Mouse (Mus musculus) ovary, postnatal 10 days (tissue): Measurements from ENCODE around the gene Hoxd3.

ENCODE experiments used
- DNase-seq: peaks from one replicate; pipeline ENCODE4 v3.0.0; 2022; ENCODE audit warnings: low spot score

Gene Hoxd3

GRCm38 (mm10) chr2:74730331-74730730 lies 18.6 kb downstream of the Hoxd3 start:
- no peak for DNase-seq

GRCm38 (mm10) chr2:74731055-74731454 lies 19.3 kb downstream of the Hoxd3 start:
- DNase-seq, result no peak

DNA sequence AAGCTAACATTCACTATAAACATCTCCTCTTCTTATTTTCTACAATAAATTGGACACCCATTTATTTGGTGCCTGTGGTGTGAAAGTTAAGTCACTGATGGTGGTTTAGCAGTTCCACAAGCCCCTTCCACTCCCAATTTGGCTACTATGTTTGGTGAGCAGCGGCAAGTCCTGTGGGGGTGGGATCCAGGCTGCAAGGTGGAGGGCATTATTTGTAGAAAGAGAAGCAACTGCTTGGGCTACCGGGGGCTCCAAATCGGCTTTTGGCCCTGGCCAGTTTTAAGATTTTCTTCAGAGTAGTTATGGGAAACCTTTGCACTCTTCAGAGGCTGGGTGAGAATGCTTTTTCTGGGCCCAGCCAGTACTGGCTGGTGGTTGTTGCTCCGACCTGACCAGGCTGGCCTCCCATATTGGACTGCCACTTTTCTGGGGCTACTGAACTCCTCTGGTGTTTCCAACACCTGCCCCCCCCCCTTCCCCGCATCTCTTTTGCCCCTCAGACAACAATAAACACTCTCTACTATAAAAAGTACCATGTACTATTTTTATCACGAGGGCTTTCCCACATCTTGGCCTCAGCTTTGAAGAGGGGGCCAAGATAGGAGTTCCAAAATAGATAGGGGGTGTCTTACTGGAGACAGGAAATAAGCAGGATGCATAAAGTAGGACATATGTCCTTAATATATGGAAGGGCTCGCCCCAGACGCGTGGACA lies 20.2 kb downstream of the Hoxd3 start:
- no peak for DNase-seq

GRCm38 (mm10) chr2:74732513-74733316 lies 21.0 kb downstream of the Hoxd3 start:
- no peak for DNase-seq

DNA sequence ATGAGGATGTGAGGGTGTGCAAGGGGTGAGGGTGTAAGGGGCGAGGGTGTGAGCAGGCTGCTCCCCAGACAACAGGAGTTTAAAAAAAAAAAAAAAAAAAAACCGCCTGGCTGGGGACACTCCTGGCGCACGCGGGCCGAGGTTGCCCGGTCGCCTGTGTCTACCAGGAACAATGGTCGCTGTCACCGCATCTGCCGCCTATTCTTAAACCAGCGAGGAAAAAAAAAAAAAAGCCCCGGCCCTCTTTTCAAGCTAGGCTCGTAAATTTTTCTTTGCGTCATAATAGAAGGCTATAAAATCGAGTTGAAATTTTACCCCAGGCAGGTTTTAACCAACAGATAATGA lies 21.6 kb downstream of the Hoxd3 start:
- DNase-seq, result no peak

DNA sequence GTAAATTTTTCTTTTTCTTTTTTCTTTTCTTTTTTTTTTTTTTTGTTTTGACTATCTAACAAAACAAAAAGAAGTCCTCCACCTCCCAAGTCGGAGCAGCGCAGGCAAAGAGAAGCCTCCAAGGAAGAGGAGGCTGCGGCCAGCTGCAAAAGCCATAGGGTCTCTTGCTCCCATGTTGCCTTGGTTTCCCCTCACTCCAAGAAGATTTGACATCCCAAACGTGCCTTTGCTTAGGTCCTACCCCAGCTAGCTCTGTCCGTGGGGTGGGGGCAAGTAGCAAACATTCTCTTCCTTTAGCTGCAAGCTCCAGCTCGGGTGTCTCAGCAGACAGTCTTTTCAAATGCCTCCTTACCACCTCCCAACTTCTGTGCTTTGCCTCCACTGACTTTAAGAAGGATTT lies 22.0 kb downstream of the Hoxd3 start:
- DNase-seq, result no peak

- no peak for DNase-seq
These were observed 22.7 kb downstream of the Hoxd3 start for GRCm38 (mm10) chr2:74734451-74734850.

DNA sequence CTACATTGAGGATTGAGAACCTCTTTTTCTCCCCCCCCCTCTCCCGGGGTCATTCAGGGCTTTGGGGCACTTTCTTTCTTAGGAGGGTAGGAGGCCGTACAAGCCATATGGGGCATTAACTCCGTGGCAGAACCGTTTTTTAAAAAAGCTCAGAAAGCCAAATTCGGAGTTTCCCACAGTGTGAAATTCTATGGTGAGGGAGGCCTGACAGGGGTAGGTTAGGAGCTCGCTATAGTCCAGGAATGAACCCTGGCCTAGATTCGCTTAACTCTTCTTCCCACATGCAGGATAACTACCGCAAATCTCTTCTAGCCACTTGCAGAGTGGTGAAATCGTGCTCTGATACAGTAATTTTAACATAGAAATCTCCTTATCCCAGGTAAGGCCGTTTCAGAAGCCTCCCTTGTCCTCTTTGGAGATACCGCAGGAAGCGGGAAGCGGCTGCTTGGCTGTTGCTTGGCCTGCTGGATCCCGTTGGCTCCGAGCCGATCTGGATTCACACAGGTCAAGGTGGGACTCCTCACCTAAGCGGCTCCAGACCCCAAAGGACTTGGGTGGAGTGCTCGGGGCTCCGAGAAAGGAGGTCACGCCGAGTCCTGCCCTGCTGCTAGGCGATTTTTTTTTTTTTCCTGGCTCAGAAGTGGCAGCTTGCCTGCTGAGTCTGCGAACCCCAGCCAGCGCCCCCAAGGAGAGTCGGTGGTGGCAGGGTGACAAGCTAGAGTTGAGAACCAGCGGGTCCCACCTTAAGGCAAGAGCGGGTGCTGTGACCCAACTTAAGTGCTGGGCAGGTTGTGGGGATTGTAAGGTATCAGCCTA lies 23.5 kb downstream of the Hoxd3 start:
- no peak for DNase-seq

DNA sequence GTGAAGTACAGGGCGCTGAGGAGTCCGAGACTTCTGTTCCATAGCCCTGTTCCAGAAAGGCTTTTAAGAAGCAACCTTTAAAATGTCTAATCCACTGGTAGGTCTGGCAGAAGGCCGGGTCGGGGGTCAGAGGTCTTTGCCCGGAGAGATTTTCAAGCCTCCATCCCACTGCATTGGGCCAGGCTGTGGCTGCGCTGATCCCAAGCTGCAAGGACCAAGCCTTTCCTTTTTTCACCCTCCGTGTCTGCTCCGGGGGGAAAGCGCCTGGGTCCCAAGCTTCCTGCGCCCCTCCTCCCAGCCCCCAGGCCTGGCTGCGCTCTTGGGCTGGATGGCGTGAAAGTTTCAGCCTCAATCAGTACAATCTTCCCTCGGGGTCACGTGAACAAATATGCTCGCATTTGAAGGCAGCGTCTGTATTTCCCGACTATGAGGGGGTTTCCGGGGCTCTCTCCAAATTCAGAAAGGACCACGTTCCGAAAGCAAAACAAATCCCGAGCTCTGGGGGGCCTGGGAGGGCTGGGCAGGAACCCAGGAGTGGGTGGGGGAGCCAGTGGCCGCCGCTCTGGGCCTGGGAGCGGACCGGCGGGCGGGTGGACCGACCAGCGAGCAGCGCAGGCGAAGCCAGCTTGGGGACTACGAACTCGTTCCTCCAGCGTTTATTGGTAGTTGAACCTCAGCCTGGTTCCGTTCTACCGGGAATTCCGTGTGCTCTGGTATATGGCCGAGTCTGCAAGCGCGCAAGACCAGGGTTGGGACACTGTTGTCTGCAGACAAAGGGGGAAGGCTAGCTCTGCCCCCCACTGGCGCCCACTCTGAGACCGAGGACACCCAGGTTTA lies 24.3 kb downstream of the Hoxd3 start:
- no peak for DNase-seq

DNA sequence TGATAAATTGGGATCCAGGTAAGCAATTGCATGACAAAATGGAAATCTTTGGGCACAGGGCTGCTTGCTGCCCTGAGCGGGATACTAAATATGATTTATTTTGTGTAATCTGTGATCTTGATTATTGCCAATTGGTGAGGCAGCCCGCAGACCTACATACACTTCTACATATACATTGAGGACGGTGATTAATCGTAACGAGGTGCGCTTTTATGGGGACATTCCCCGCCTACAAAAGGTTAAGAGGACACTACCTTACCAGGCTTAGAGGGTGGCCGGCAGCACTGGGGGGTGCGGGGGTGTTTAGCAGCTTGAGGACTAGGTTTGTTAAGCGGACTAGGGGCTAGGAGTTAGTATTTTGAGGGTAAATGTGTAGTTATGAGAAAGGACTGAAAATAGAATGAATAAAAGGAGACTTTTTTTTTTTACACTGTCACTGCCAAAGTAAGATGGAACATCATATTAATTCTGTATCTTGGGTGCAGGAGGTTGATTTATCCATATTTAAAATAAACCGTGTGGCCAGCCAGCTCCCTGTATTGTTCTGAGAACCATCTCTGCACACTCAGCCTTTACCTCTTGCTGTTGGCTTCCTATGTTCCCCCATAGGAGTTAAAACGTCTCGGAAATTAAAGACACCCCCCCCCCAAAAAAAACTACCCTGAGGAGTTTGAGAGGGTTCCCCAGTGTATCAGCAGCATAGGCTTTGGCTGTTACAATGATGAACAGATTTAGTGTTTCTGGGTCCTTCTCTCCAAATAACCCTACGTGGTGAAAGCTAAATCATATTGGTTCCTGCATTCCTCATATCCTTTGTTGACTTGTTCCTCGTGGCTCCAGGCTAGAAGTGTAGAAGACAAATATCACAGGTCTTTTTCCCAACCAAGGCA lies 25.2 kb downstream of the Hoxd3 start:
- DNase-seq, result no peak

DNA sequence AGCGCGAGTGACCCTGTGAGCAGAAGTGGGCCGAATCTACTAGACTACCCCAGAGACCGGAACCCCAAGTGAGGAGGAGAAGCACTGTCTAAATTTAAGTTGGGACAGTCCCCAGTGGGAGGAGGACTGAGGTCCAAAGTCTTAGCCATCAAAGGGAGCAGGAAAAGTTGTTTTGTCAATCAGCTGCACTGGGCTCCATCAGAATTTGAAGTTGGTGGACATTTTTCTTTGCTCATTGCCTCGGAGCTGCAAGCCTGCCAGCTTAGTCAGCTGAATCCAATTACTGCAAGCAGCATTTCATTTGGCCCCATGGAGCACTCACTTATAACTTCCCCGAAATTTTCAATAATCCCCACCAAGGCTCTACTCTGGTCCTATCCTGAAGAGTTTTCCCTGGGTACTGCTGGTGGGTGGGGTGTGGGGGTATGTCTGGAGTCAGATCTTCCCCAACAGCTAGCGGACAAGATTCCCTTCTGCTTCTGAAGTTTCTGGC lies 25.9 kb downstream of the Hoxd3 start:
- DNase-seq, result no peak

GRCm38 (mm10) chr2:74738623-74739475 lies 27.1 kb downstream of the Hoxd3 start:
- no peak for DNase-seq

GRCm38 (mm10) chr2:74739476-74739800 lies 27.7 kb downstream of the Hoxd3 start:
- DNase-seq, result no peak

- no peak for DNase-seq
These were observed 28.1 kb downstream of the Hoxd3 start for GRCm38 (mm10) chr2:74739869-74740268.

- DNase-seq, result no peak
These were observed 28.8 kb downstream of the Hoxd3 start for GRCm38 (mm10) chr2:74740311-74741091.

- no peak for DNase-seq
These were observed 29.7 kb downstream of the Hoxd3 start for GRCm38 (mm10) chr2:74741252-74741978.

DNA sequence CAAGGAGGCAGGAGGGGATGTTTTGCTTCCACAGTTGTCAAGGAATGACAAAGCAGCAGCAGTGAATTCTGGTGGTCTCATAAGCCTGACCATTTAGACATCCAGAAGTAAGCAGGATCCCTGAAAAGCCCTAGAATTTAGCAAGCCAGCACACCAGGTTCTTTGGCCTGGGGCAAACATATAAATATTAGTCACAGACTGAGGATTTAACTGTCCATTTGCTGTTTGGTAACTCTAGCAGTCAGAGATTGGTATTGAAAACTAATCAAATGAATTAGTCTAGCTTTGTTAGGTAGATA lies 30.2 kb downstream of the Hoxd3 start:
- DNase-seq, result no peak

DNA sequence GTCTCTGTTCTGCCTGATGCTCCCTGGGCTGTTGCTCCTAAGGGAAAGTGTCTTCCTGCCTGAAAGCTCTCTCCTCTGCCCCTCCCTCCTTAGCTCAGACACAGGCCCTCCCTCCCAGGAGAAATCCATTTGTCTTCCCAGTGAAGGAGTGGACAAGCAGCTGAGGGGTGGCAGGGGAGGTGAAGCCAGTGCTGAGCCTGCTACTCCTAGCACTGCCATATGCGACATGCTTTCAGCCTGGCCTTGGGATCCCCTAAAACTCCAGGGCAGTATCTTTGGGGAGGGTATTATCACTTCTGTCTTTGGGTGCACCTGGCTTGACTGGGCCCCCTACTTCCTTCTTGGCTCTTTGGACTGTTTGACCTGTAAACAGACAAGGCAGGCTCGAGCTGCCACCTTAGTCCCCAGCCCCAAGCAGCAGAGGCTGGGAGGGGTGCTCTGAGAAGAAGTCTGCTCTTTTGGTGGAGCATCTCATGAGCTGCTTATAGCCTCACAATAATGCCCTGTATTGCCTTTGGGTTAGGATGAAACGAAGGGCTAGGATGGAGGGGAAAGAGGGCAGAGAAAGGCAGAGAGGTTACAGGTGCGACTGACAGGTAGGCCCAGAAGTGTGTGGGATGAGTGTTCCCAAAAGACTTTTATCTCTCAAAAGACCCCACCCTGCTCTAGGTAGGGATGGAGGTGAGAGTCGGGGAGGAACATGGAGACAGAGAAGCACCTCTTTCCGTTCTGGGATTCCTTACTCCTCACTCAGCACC lies 34.0 kb downstream of the Hoxd3 start:
- DNase-seq, result no peak
